Mouse (Mus musculus): ENCODE data around the gene Camta2.

DNA sequence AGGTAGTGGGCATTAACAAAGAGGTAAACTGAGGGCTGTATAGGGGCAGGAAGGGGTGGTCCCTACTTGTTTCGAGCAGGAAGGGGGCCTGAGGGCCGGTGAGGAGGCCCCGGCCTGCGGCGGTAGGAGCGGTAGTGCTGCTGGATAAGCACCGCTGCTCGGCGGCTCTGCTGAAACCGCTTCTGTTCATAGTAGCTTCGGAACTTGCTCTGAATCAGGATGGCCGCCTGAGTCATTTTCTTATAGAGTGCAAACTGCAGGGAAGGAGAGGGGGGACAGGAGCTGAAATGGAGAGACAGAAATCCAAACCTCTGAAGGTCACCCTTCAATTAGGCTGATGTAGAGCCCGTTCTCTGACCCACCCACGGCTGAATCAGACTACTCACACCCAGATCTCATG is 17.4 kb downstream of the Camta2 start:
- TF ChIP-seq CTCF (IDR thresholded peaks at IDR 0.05; ENCODE audit: borderline replicate concordance, control insufficient read depth, extremely low read depth, insufficient read depth, low read length, poor library complexity) (no peak), POLR2A (IDR thresholded peaks at IDR 0.05; ENCODE audit: control insufficient read depth, extremely low read depth, insufficient read depth, low read length, poor library complexity) (no peak)
